Mouse (Mus musculus) midbrain, embryonic 16.5 days (tissue): Measurements from ENCODE around the gene Oxt. TPM values are rescaled to one million over a fixed set of nuclear protein-coding genes. Genes with fewer than 3 reads are reported as not detected.

ENCODE experiments used
- ATAC-seq: fragments of 200-750 bp; cut with Nextera tagmentation; 2 replicates; pipeline ENCODE4 v1.8.0; 2017; ENCODE audit warnings: moderate TSS enrichment
- H3K27ac ChIP-seq: fragments of 300-500 bp; sonication (generic); 2 replicates; pipeline ENCODE4 v1.5.1; 2014; ENCODE audit warnings: mild to moderate bottlenecking, low read length, mixed read lengths
- H3K27me3 ChIP-seq: fragments of 300-500 bp; sonication (generic); 2 replicates; pipeline ENCODE4 v1.6.1; 2014; ENCODE audit warnings: low read depth, low read length, mixed read lengths; ENCODE audit not compliant: control insufficient read depth, insufficient read depth
- H3K36me3 ChIP-seq: fragments of 300-500 bp; sonication (generic); 2 replicates; pipeline ENCODE4 v1.6.1; 2014; ENCODE audit warnings: mild to moderate bottlenecking, low read length, moderate library complexity, mixed read lengths; ENCODE audit not compliant: control insufficient read depth, insufficient read depth
- H3K4me1 ChIP-seq: fragments of 300-500 bp; sonication (generic); 2 replicates; pipeline ENCODE4 v1.6.1; 2014; ENCODE audit warnings: mild to moderate bottlenecking, low read length, mixed read lengths; ENCODE audit not compliant: control insufficient read depth, insufficient read depth
- H3K4me2 ChIP-seq: fragments of 300-500 bp; sonication (generic); 2 replicates; pipeline ENCODE4 v1.6.1; 2014; ENCODE audit warnings: mild to moderate bottlenecking, low read length, mixed read lengths
- H3K4me3 ChIP-seq: fragments of 300-500 bp; sonication (generic); 2 replicates; pipeline ENCODE4 v1.5.1; 2014; ENCODE audit warnings: low read depth, mild to moderate bottlenecking, low read length, moderate library complexity, mixed read lengths
- H3K9ac ChIP-seq: fragments of 300-500 bp; sonication (generic); 2 replicates; pipeline ENCODE4 v1.6.1; 2014; ENCODE audit warnings: low read depth, low read length, mixed read lengths
- H3K9me3 ChIP-seq: fragments of 300-500 bp; sonication (generic); replicated peaks from 2 replicates; pipeline ENCODE4 v1.6.1; 2014; ENCODE audit warnings: mild to moderate bottlenecking, low read length, mixed read lengths; ENCODE audit not compliant: control insufficient read depth, poor library complexity, severe bottlenecking
- WGBS: fragments of 180-500 bp; shearing (Covaris S2); extraction: QIAGEN DNeasy Blood & Tissue Kit; methylation state at CpG from one replicate; pipeline ENCODE4 v1.1.7; 2014; 5-methylcytosine and 5-hydroxymethylcytosine counted together
- microRNA-seq: library from miRNA; unstranded; fragments of <30 nt; microRNA quantifications from one replicate; pipeline ENCODE4, GENCODE M21; 2017
- polyA plus RNA-seq: library from polyadenylated mRNA; unstranded; fragments of >200 nt; fragmentation: Nextera tagmentation; extraction: Ambion mirVana; gene quantifications from 2 replicates; pipeline ENCODE4 v1.2.1, GENCODE M21; 2015

Oxt gene
- polyA plus RNA-seq, 1 experiment from 2014 or later: 15.3 TPM

- no peak for ATAC-seq
- 83% methylated on average over 4 of the region's 4 CpGs for WGBS
- Histone ChIP-seq H3K4me3 (no peak overlapping the region), H3K36me3 (peaks cover 17% of the 10 kb centered on the region), H3K27me3 (no peaks in the 10 kb centered on the region), H3K9me3 (no peaks in the 10 kb centered on the region), H3K4me2 (no peak overlapping the region), H3K9ac (no peak overlapping the region), H3K27ac (no peak overlapping the region), H3K4me1 (no peaks in the 10 kb centered on the region)
These were observed 26.2 kb downstream of the Oxt start for GRCm38 (mm10) chr2:130602195-130602594.

GRCm38 (mm10) chr2:130613091-130613490 is 37.1 kb downstream of the Oxt start:
- Histone ChIP-seq H3K4me2 (no peak overlapping the region), H3K4me1 (no peaks in the 10 kb centered on the region), H3K36me3 (peaks cover 15% of the 10 kb centered on the region), H3K4me3 (no peak overlapping the region), H3K27me3 (no peaks in the 10 kb centered on the region), H3K27ac (no peak overlapping the region), H3K9ac (no peak overlapping the region), H3K9me3 (no peaks in the 10 kb centered on the region)
- 57% methylated on average over 3 of the region's 3 CpGs for WGBS
- no peak for ATAC-seq

- no peak for ATAC-seq
- no peaks in the 10 kb centered on the region for H3K9me3 ChIP-seq
- no peak overlapping the region for H3K27ac ChIP-seq
- no peak overlapping the region for H3K4me2 ChIP-seq
- WGBS: 94% methylated on average over 7 of the region's 7 CpGs
- no peaks in the 10 kb centered on the region for H3K4me1 ChIP-seq
- peaks cover 26% of the 10 kb centered on the region for H3K36me3 ChIP-seq
- H3K4me3 ChIP-seq: no peak overlapping the region
- H3K9ac ChIP-seq: no peak overlapping the region
- no peaks in the 10 kb centered on the region for H3K27me3 ChIP-seq
These were observed 43.0 kb downstream of the Oxt start for GRCm38 (mm10) chr2:130618972-130619371.

Small RNA genes within 50 kb of the gene (microRNA-seq; reads per million reads assigned to microRNA genes)
- gene Gm23876: not detected

Other genes starting within 250 kb of the Oxt start
- 20.7 and 26.2 TPM in 2 replicates for gene Cpxm1, start 178.6 kb upstream of the Oxt start, polyA plus RNA-seq
- 0.14 TPM in 1 of 2 replicates, not detected in the other for gene Gm28372, start 170.9 kb upstream of the Oxt start, polyA plus RNA-seq
- gene 1700020A23Rik, start 170.9 kb upstream of the Oxt start, polyA plus RNA-seq: 0.51 TPM in 1 of 2 replicates, not detected in the other
- 0.21 TPM in 1 of 2 replicates, not detected in the other for gene Tmem239, start 169.7 kb upstream of the Oxt start, polyA plus RNA-seq
- 99.2 and 110 TPM in 2 replicates for gene Vps16, start 151.8 kb upstream of the Oxt start, polyA plus RNA-seq
- 15.4 and 15.7 TPM in 2 replicates for gene Pced1a, start 151.5 kb upstream of the Oxt start, polyA plus RNA-seq
- gene Ptpra, start 125.9 kb upstream of the Oxt start, polyA plus RNA-seq: 137 and 144 TPM in 2 replicates
- 99.4 and 109 TPM in 2 replicates for gene Mrps26, start 12.4 kb upstream of the Oxt start, polyA plus RNA-seq
- gene Avp, start 6.4 kb downstream of the Oxt start, polyA plus RNA-seq: 76.0 and 77.8 TPM in 2 replicates
- gene Fastkd5, start 53.9 kb downstream of the Oxt start, polyA plus RNA-seq: 10.2 and 11.4 TPM in 2 replicates
- 8.4 and 8.9 TPM in 2 replicates for gene Ubox5, start 53.9 kb downstream of the Oxt start, polyA plus RNA-seq
- gene Lzts3, start 66.6 kb downstream of the Oxt start, polyA plus RNA-seq: 17.7 and 20.7 TPM in 2 replicates
- gene Ddrgk1, start 88.5 kb downstream of the Oxt start, polyA plus RNA-seq: 71.0 and 77.1 TPM in 2 replicates
- 136 and 137 TPM in 2 replicates for gene Itpa, start 91.4 kb downstream of the Oxt start, polyA plus RNA-seq
- gene Slc4a11, start 121.3 kb downstream of the Oxt start, polyA plus RNA-seq: 0.41 and 0.45 TPM in 2 replicates